Mouse (Mus musculus) hindbrain, embryonic 15.5 days (tissue): ENCODE results near the gene Txndc12. TPM values are rescaled to one million over a fixed set of nuclear protein-coding genes. Genes with fewer than 3 reads are reported as not detected.

ENCODE experiments used
- ATAC-seq: fragments of 200-750 bp; cut with Nextera tagmentation; 2 replicates; pipeline ENCODE4 v1.8.0; 2017; ENCODE audit warnings: low read depth, moderate number of reproducible peaks, moderate TSS enrichment; ENCODE audit not compliant: low FRiP score
- H3K27ac ChIP-seq: fragments of 300-500 bp; sonication (generic); replicated peaks from 2 replicates; pipeline ENCODE4 v1.5.1; 2015; ENCODE audit warnings: mild to moderate bottlenecking, inconsistent platforms
- H3K27me3 ChIP-seq: fragments of 300-500 bp; sonication (generic); 2 replicates; pipeline ENCODE4 v1.6.1; 2015; ENCODE audit warnings: control low read depth, inconsistent platforms
- H3K36me3 ChIP-seq: fragments of 300-500 bp; sonication (generic); 2 replicates; pipeline ENCODE4 v1.6.1; 2015; ENCODE audit warnings: control low read depth, inconsistent platforms
- H3K4me1 ChIP-seq: fragments of 300-500 bp; sonication (generic); replicated peaks from 2 replicates; pipeline ENCODE4 v1.6.1; 2015; ENCODE audit warnings: control low read depth, inconsistent platforms
- H3K4me2 ChIP-seq: fragments of 300-500 bp; sonication (generic); 2 replicates; pipeline ENCODE4 v1.6.1; 2015; ENCODE audit warnings: moderate library complexity, mild to moderate bottlenecking, inconsistent platforms
- H3K4me3 ChIP-seq: fragments of 300-500 bp; sonication (generic); 2 replicates; pipeline ENCODE4 v1.5.1; 2015; ENCODE audit warnings: mild to moderate bottlenecking, inconsistent platforms
- H3K9ac ChIP-seq: fragments of 300-500 bp; sonication (generic); 2 replicates; pipeline ENCODE4 v1.6.1; 2015; ENCODE audit warnings: inconsistent platforms
- H3K9me3 ChIP-seq: fragments of 300-500 bp; sonication (generic); 2 replicates; pipeline ENCODE4 v1.6.1; 2016; ENCODE audit warnings: control low read depth, inconsistent platforms
- WGBS: fragments of 180-500 bp; shearing (Covaris S2); methylation state at CpG from one replicate; pipeline ENCODE4 v1.1.7; 2015; 5-methylcytosine and 5-hydroxymethylcytosine counted together
- polyA plus RNA-seq: library from polyadenylated mRNA; unstranded; fragments of >200 nt; fragmentation: Nextera tagmentation; extraction: Ambion mirVana; gene quantifications from 2 replicates; pipeline ENCODE4 v1.2.1, GENCODE M21; 2015

Txndc12 gene
- 67.3 and 71.5 TPM in 2 replicates for polyA plus RNA-seq

- ATAC-seq: peak; percentile 84
- Histone ChIP-seq H3K36me3 (0 out of 2 replicates have a peak, but pooled peaks cover 3% of the 10 kb centered on the region), H3K27me3 (no peaks in the 10 kb centered on the region), H3K4me1 (peaks cover 43% of the 10 kb centered on the region), H3K4me2 (peak within 1 kb of the TSS; percentile 86), H3K9me3 (no peaks in the 10 kb centered on the region), H3K27ac (peak within 1 kb of the TSS; percentile 99), H3K4me3 (peak within 1 kb of the TSS; percentile 58), H3K9ac (peak within 1 kb of the TSS; percentile 91)
- WGBS: under 1% methylated on average over 34 of the region's 34 CpGs
Measured at GRCm38 (mm10) chr4:108834115-108834970, at the start of gene Txndc12. Gene Txndc12 (plus strand): TSS chr4:108834601.

- no peaks in the 10 kb centered on the region for H3K36me3 ChIP-seq
- H3K4me1 ChIP-seq: no peaks in the 10 kb centered on the region
- no peaks in the 10 kb centered on the region for H3K27me3 ChIP-seq
- 74% methylated on average over 6 of the region's 6 CpGs for WGBS
- no peaks in the 10 kb centered on the region for H3K9me3 ChIP-seq
- no peak for ATAC-seq
- H3K9ac ChIP-seq: no peak overlapping the region
- H3K4me2 ChIP-seq: no peak overlapping the region
- no peak overlapping the region for H3K4me3 ChIP-seq
- no peak overlapping the region for H3K27ac ChIP-seq
Measured at GRCm38 (mm10) chr4:108789258-108789936, 45.0 kb upstream of the Txndc12 start.

DNA sequence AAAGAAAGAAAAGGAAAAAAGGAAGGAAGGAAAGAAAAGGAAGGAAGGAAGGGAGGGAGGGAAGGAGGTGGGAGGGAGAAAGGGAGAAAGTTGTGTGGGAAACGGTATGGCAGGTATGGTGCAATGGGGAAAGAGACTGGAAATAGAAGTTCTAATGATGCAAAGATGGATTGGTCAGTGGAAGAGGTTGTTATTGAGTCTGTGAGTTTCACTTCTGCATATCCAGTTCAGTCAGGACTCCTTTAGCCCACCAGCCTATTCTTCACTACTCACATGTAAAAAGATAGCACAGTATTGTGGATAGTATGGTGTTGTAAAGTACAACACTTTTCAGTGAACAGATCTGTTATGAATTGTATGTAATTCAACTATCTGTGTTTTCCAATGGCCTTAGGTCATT lies 43.9 kb upstream of the Txndc12 start:
- Histone ChIP-seq H3K27me3 (no peaks in the 10 kb centered on the region), H3K4me2 (no peak overlapping the region), H3K36me3 (no peaks in the 10 kb centered on the region), H3K9ac (no peak overlapping the region), H3K4me3 (no peak overlapping the region), H3K9me3 (no peaks in the 10 kb centered on the region), H3K27ac (no peak overlapping the region), H3K4me1 (no peaks in the 10 kb centered on the region)
- WGBS: 72% methylated on average over 1 of the region's 1 CpGs
- no peak for ATAC-seq

GRCm38 (mm10) chr4:108793941-108794340 lies 40.5 kb upstream of the Txndc12 start:
- H3K4me3 ChIP-seq: no peak overlapping the region
- ATAC-seq: no peak
- H3K4me2 ChIP-seq: no peak overlapping the region
- H3K36me3 ChIP-seq: no peaks in the 10 kb centered on the region
- H3K4me1 ChIP-seq: no peaks in the 10 kb centered on the region
- no peak overlapping the region for H3K27ac ChIP-seq
- H3K9me3 ChIP-seq: no peaks in the 10 kb centered on the region
- H3K27me3 ChIP-seq: no peaks in the 10 kb centered on the region
- 73% methylated on average over 1 of the region's 1 CpGs for WGBS
- no peak overlapping the region for H3K9ac ChIP-seq

- no peaks in the 10 kb centered on the region for H3K36me3 ChIP-seq
- no peaks in the 10 kb centered on the region for H3K9me3 ChIP-seq
- ATAC-seq: no peak
- 59% methylated on average over 4 of the region's 4 CpGs for WGBS
- no peak overlapping the region for H3K9ac ChIP-seq
- H3K27ac ChIP-seq: no peak overlapping the region
- no peaks in the 10 kb centered on the region for H3K27me3 ChIP-seq
- H3K4me3 ChIP-seq: no peak overlapping the region
- H3K4me1 ChIP-seq: no peaks in the 10 kb centered on the region
- no peak overlapping the region for H3K4me2 ChIP-seq
Measured at GRCm38 (mm10) chr4:108796701-108797100, 37.7 kb upstream of the Txndc12 start.

DNA sequence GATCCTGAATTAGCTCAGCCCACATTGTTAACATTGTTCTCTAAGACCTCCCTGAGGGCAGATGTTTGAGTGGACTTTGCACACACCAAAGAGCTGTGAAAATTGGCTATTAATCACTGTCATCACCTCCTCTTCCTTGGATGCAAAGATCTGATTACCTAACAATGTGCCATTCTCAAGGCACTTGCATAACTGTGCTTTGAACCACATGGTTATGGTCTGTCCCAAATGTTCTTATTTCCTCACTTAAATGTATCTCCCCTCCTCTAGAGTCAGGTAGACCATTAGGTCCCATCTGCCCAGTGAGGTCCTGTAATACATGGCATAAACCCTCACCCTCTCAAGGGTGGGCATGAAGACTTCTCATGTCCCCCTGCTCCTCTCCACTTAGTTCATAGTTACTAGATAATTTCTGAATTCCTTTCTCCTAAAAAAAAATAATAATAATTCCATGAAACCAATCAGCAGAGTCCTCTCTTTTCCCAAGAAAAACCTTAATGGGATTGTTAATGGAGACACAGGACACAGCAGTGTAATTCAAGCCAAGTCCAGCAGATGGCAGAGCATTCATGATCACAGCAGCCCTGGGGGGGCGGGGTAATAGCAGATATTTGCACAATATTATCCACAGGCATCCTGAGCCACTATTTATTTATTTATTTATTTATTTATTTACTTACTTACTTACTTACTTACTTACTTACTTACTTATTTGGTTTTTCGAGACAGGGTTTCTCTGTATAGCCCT lies 36.1 kb upstream of the Txndc12 start:
- no peak overlapping the region for H3K9ac ChIP-seq
- no peak overlapping the region for H3K4me2 ChIP-seq
- 51% methylated on average over 2 of the region's 2 CpGs for WGBS
- ATAC-seq: no peak
- no peak overlapping the region for H3K4me3 ChIP-seq
- no peak overlapping the region for H3K27ac ChIP-seq
- no peaks in the 10 kb centered on the region for H3K27me3 ChIP-seq
- H3K9me3 ChIP-seq: no peaks in the 10 kb centered on the region
- H3K36me3 ChIP-seq: no peaks in the 10 kb centered on the region
- no peaks in the 10 kb centered on the region for H3K4me1 ChIP-seq

GRCm38 (mm10) chr4:108803535-108803934 lies 30.9 kb upstream of the Txndc12 start:
- H3K4me1 ChIP-seq: no peaks in the 10 kb centered on the region
- WGBS: 84% methylated on average over 2 of the region's 2 CpGs
- H3K9me3 ChIP-seq: no peaks in the 10 kb centered on the region
- no peak overlapping the region for H3K27ac ChIP-seq
- no peak overlapping the region for H3K9ac ChIP-seq
- ATAC-seq: no peak
- no peaks in the 10 kb centered on the region for H3K27me3 ChIP-seq
- no peak overlapping the region for H3K4me3 ChIP-seq
- H3K36me3 ChIP-seq: no peaks in the 10 kb centered on the region
- no peak overlapping the region for H3K4me2 ChIP-seq

GRCm38 (mm10) chr4:108811142-108811541 lies 23.3 kb upstream of the Txndc12 start:
- Histone ChIP-seq H3K9me3 (no peaks in the 10 kb centered on the region), H3K9ac (no peak overlapping the region), H3K27ac (no peak overlapping the region), H3K36me3 (peaks cover 10% of the 10 kb centered on the region), H3K4me3 (no peak overlapping the region), H3K4me2 (no peak overlapping the region), H3K4me1 (no peaks in the 10 kb centered on the region), H3K27me3 (no peaks in the 10 kb centered on the region)
- 74% methylated on average over 4 of the region's 4 CpGs for WGBS
- no peak for ATAC-seq

GRCm38 (mm10) chr4:108811550-108811949 lies 22.9 kb upstream of the Txndc12 start:
- peaks cover 10% of the 10 kb centered on the region for H3K36me3 ChIP-seq
- WGBS: 60% methylated on average over 6 of the region's 6 CpGs
- H3K27ac ChIP-seq: no peak overlapping the region
- H3K9me3 ChIP-seq: no peaks in the 10 kb centered on the region
- ATAC-seq: no peak
- no peak overlapping the region for H3K4me2 ChIP-seq
- H3K27me3 ChIP-seq: no peaks in the 10 kb centered on the region
- H3K9ac ChIP-seq: no peak overlapping the region
- no peaks in the 10 kb centered on the region for H3K4me1 ChIP-seq
- H3K4me3 ChIP-seq: no peak overlapping the region

GRCm38 (mm10) chr4:108825677-108826076 lies 8.7 kb upstream of the Txndc12 start:
- H3K27me3 ChIP-seq: no peaks in the 10 kb centered on the region
- H3K9ac ChIP-seq: no peak overlapping the region
- peaks cover under 1% of the 10 kb centered on the region for H3K4me1 ChIP-seq
- no peak overlapping the region for H3K4me3 ChIP-seq
- H3K36me3 ChIP-seq: peaks cover 63% of the 10 kb centered on the region
- no peak for ATAC-seq
- H3K4me2 ChIP-seq: no peak overlapping the region
- H3K27ac ChIP-seq: no peak overlapping the region
- 96% methylated on average over 3 of the region's 3 CpGs for WGBS
- H3K9me3 ChIP-seq: no peaks in the 10 kb centered on the region

- no peaks in the 10 kb centered on the region for H3K9me3 ChIP-seq
- H3K27ac ChIP-seq: no peak overlapping the region
- no peak overlapping the region for H3K9ac ChIP-seq
- 96% methylated on average over 1 of the region's 1 CpGs for WGBS
- H3K4me3 ChIP-seq: no peak overlapping the region
- no peak overlapping the region for H3K4me2 ChIP-seq
- peaks cover 59% of the 10 kb centered on the region for H3K36me3 ChIP-seq
- H3K27me3 ChIP-seq: no peaks in the 10 kb centered on the region
- ATAC-seq: no peak
- peaks cover 5% of the 10 kb centered on the region for H3K4me1 ChIP-seq
Measured at GRCm38 (mm10) chr4:108826096-108826495, 8.3 kb upstream of the Txndc12 start.

DNA sequence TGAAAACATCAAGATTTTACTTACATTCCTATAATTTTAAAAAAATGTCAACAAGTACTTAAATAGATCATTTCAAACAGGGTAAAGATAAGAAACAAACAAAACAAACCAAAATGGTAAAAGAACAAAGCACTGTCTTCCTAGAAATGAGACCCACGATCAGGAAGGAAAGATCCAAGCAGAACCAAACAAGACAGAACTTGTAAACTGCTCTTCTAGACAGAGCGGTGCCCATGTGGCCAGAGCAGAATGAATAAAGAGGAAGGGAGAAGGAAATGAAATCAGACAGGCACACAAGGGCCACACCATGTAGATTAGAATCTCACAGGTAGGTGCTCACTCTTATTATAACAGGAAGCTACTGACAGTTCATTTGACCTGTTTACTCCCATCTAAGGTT lies 7.8 kb upstream of the Txndc12 start:
- no peak overlapping the region for H3K4me2 ChIP-seq
- 93% methylated on average over 2 of the region's 2 CpGs for WGBS
- no peaks in the 10 kb centered on the region for H3K9me3 ChIP-seq
- H3K27ac ChIP-seq: no peak overlapping the region
- ATAC-seq: no peak
- peaks cover 10% of the 10 kb centered on the region for H3K4me1 ChIP-seq
- peaks cover 56% of the 10 kb centered on the region for H3K36me3 ChIP-seq
- no peaks in the 10 kb centered on the region for H3K27me3 ChIP-seq
- no peak overlapping the region for H3K4me3 ChIP-seq
- no peak overlapping the region for H3K9ac ChIP-seq
